Mouse (Mus musculus) forebrain, embryonic 12.5 days (tissue): ENCODE measurements at regions not wholly inside any gene's neighbourhood (a gene's known extent, or its start where the extent isn't known, plus 50 kb on each side); places are given as distances from the start of the nearest gene placed in this dataset.
"Not testable (repeated sequence)": the region's sequence is repeated elsewhere in the genome, so short reads cannot be mapped to it uniquely, and the experiment has no call there.

Experiments used
- ATAC-seq: fragments of 200-750 bp; cut with Nextera tagmentation; 2 replicates; pipeline ENCODE4 v1.8.0; 2017; ENCODE audit warnings: moderate TSS enrichment; ENCODE audit not compliant: low FRiP score
- H3K27ac ChIP-seq: fragments of 300-500 bp; sonication (generic); 2 replicates; pipeline ENCODE4 v1.5.1; 2016; ENCODE audit warnings: mild to moderate bottlenecking
- H3K27me3 ChIP-seq: fragments of 300-500 bp; sonication (generic); 2 replicates; pipeline ENCODE4 v1.6.1; 2016; ENCODE audit warnings: mild to moderate bottlenecking
- H3K36me3 ChIP-seq: fragments of 300-500 bp; sonication (generic); replicated peaks from 2 replicates; pipeline ENCODE4 v1.6.1; 2016; ENCODE audit warnings: mild to moderate bottlenecking
- H3K4me1 ChIP-seq: fragments of 300-500 bp; sonication (generic); 2 replicates; pipeline ENCODE4 v1.6.1; 2016
- H3K4me2 ChIP-seq: fragments of 300-500 bp; sonication (generic); 2 replicates; pipeline ENCODE4 v1.6.1; 2016; ENCODE audit warnings: mild to moderate bottlenecking, moderate library complexity
- H3K4me3 ChIP-seq: fragments of 300-500 bp; sonication (generic); replicated peaks from 2 replicates; pipeline ENCODE4 v1.5.1; 2016; ENCODE audit warnings: mild to moderate bottlenecking
- H3K9ac ChIP-seq: fragments of 300-500 bp; sonication (generic); 2 replicates; pipeline ENCODE4 v1.6.1; 2016; ENCODE audit warnings: mild to moderate bottlenecking
- H3K9me3 ChIP-seq: fragments of 300-500 bp; sonication (generic); 2 replicates; pipeline ENCODE4 v1.6.1; 2016
- WGBS: fragments of 180-500 bp; shearing (Covaris S2); methylation state at CpG from one replicate; pipeline ENCODE4 v1.1.7; 2016; 5-methylcytosine and 5-hydroxymethylcytosine counted together

DNA sequence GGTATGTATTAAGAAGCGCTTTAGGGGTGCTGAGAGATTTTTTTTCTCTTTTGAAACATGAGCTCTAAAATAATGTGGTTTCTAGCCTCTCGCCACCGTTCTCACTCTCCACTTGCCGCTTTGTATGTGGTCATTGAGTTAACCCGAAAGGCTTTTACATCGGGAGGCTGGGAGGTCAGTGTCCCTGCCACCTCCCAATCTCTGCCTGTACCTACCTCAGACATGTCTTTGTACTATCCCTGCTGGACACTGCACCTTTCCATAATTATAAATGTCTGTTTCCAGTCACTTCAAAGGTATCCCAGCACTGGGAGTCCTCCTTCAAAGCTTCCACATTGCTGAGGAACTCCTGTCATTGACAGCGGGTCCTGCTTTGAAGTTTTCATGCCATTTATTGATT lies 347.6 kb upstream of the Tbc1d2b start:
- 74% methylated on average over 7 of the region's 7 CpGs for WGBS
- H3K27ac ChIP-seq: no peak overlapping the region
- H3K9me3 ChIP-seq: no peaks in the 10 kb centered on the region
- no peaks in the 10 kb centered on the region for H3K4me1 ChIP-seq
- no peak overlapping the region for H3K9ac ChIP-seq
- H3K4me3 ChIP-seq: no peak overlapping the region
- ATAC-seq: no peak
- no peaks in the 10 kb centered on the region for H3K27me3 ChIP-seq
- H3K36me3 ChIP-seq: no peaks in the 10 kb centered on the region
- H3K4me2 ChIP-seq: no peak overlapping the region

GRCm38 (mm10) chr9:90597894-90598293 lies 327.3 kb upstream of the Tbc1d2b start:
- no peaks in the 10 kb centered on the region for H3K4me1 ChIP-seq
- no peak overlapping the region for H3K9ac ChIP-seq
- no peak overlapping the region for H3K27ac ChIP-seq
- no peaks in the 10 kb centered on the region for H3K9me3 ChIP-seq
- WGBS: 68% methylated on average over 4 of the region's 4 CpGs
- no peak overlapping the region for H3K4me3 ChIP-seq
- ATAC-seq: no peak
- H3K36me3 ChIP-seq: no peaks in the 10 kb centered on the region
- H3K27me3 ChIP-seq: no peaks in the 10 kb centered on the region
- H3K4me2 ChIP-seq: no peak overlapping the region

GRCm38 (mm10) chr9:90556742-90557141 lies 286.1 kb upstream of the Tbc1d2b start:
- Histone ChIP-seq H3K27ac (no peak overlapping the region), H3K36me3 (no peaks in the 10 kb centered on the region), H3K4me1 (peaks cover 12% of the 10 kb centered on the region), H3K27me3 (no peaks in the 10 kb centered on the region), H3K4me2 (no peak overlapping the region), H3K4me3 (no peak overlapping the region), H3K9ac (no peak overlapping the region), H3K9me3 (peaks cover 6% of the 10 kb centered on the region; the same call in 1 of the 2 replicates)
- no peak for ATAC-seq
- 85% methylated on average over 1 of the region's 1 CpGs for WGBS

DNA sequence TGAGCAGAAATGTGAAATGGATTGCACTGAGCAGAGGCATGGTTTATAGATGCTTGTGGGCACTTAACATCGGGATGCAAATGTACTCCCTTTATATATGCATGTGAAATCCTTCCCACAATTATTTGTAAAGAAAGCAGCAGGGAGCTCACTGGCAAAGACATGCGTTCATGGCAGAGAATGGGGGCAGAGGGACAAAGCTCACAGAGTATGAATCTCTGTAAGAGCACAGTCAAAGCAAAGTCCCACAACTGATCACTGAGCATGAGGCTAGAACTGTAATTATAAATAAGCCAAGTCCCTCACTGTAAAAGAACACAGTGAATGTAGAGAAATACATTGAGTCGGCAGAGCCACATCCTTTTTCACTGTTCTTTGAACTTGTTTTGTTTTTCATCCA lies 285.6 kb upstream of the Tbc1d2b start:
- 52% methylated on average over 3 of the region's 3 CpGs for WGBS
- no peak overlapping the region for H3K27ac ChIP-seq

GRCm38 (mm10) chr9:90547931-90548330 lies 277.3 kb upstream of the Tbc1d2b start:
- Histone ChIP-seq H3K27me3 (no peaks in the 10 kb centered on the region), H3K27ac (no peak overlapping the region), H3K4me3 (no peak overlapping the region), H3K9me3 (no peaks in the 10 kb centered on the region), H3K4me2 (no peak overlapping the region), H3K9ac (no peak overlapping the region), H3K36me3 (no peaks in the 10 kb centered on the region), H3K4me1 (no peaks in the 10 kb centered on the region)
- 97% methylated on average over 1 of the region's 1 CpGs for WGBS
- no peak for ATAC-seq

More for the DNA sequence above, 285.6 kb upstream of the Tbc1d2b start:
- Histone ChIP-seq H3K4me2 (no peak overlapping the region), H3K36me3 (no peaks in the 10 kb centered on the region), H3K9me3 (peaks cover 6% of the 10 kb centered on the region; the same call in 1 of the 2 replicates), H3K9ac (no peak overlapping the region), H3K4me3 (no peak overlapping the region), H3K27me3 (no peaks in the 10 kb centered on the region), H3K4me1 (peaks cover 12% of the 10 kb centered on the region)
- no peak for ATAC-seq

- no peak for ATAC-seq
- Histone ChIP-seq H3K9ac (no peak overlapping the region), H3K4me2 (no peak overlapping the region), H3K4me3 (no peak overlapping the region), H3K4me1 (no peaks in the 10 kb centered on the region), H3K27me3 (no peaks in the 10 kb centered on the region), H3K27ac (no peak overlapping the region), H3K9me3 (no peaks in the 10 kb centered on the region), H3K36me3 (no peaks in the 10 kb centered on the region)
Measured at GRCm38 (mm10) chr9:90546720-90547119, 276.1 kb upstream of the Tbc1d2b start.

DNA sequence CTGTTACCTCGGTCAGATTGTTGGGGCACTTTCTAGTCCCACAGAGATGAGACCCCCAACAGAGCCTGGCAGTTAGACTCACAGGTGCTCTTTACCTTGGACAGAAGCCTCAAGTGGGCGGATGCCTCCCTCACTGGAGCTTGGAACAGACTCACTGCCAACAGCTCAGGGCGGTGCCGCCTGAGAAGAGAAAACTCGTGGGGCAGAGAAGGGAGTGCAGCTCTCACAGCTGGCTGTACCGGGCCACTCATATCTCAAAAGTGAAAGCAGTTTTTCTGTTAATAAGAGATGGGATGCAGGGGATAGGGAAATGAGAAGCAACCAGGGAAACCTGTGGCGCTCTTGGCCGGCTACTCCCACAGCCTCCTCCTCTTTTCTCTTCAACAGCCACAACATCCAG lies 267.1 kb upstream of the Tbc1d2b start:
- not testable (repeated sequence) for H3K4me1 ChIP-seq, H3K9ac ChIP-seq, H3K4me3 ChIP-seq, H3K9me3 ChIP-seq, H3K27me3 ChIP-seq, H3K4me2 ChIP-seq, ATAC-seq, H3K27ac ChIP-seq, H3K36me3 ChIP-seq
- WGBS: 85% methylated on average over 8 of the region's 8 CpGs

DNA sequence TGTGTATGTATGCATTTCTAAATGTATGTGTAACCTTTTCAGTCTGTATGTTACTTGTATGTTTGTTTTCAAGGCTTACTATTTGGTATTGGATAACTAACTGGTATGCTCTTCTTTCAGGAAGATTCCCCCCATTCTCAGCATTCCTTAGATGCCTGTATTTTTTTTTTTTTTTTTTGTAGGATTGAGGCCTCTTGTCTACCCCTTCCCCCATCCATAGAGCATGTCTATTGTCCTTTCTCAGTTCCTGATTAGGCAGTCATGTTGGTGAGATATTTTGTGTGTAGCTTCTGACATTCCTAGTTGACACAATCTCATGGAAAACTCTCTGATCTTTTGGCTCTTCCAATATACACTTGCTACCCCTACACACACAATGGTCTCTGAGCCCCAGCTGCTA lies 262.8 kb upstream of the Tbc1d2b start:
- Histone ChIP-seq H3K4me1 (no peaks in the 10 kb centered on the region), H3K4me3 (no peak overlapping the region), H3K36me3 (no peaks in the 10 kb centered on the region), H3K9me3 (no peaks in the 10 kb centered on the region), H3K4me2 (no peak overlapping the region), H3K27ac (no peak overlapping the region), H3K27me3 (no peaks in the 10 kb centered on the region), H3K9ac (no peak overlapping the region)
- ATAC-seq: no peak

DNA sequence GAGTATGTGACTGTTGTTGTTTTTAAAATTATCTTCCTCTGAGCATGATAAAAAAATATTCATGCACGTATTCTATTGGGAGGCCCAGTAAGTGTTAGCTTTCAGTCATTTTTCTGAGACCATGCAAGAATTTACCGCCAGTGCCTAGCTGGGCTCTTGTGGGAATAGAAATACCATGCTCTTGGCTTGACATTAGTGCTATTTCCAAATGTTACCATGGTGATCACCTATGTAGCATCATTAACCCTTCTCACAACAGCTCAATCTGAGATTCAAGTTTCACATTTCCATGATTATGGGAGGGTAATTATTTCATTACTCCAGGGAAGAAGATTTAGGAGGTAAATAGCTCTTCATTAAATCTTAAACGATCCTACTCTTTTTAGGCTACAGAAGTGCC lies 250.6 kb upstream of the Tbc1d2b start:
- Histone ChIP-seq H3K36me3 (no peaks in the 10 kb centered on the region), H3K4me2 (no peak overlapping the region), H3K4me1 (no peaks in the 10 kb centered on the region), H3K9me3 (no peaks in the 10 kb centered on the region), H3K27ac (no peak overlapping the region), H3K9ac (no peak overlapping the region), H3K27me3 (no peaks in the 10 kb centered on the region), H3K4me3 (no peak overlapping the region)
- 64% methylated on average over 3 of the region's 3 CpGs for WGBS
- peak; percentile 61; the same call in 1 of the 2 replicates for ATAC-seq

- H3K9me3 ChIP-seq: no peaks in the 10 kb centered on the region
- no peak overlapping the region for H3K27ac ChIP-seq
- ATAC-seq: no peak
- no peak overlapping the region for H3K4me3 ChIP-seq
- H3K4me2 ChIP-seq: no peak overlapping the region
- no peaks in the 10 kb centered on the region for H3K27me3 ChIP-seq
- 70% methylated on average over 1 of the region's 1 CpGs for WGBS
- H3K4me1 ChIP-seq: no peaks in the 10 kb centered on the region
- H3K9ac ChIP-seq: no peak overlapping the region
- H3K36me3 ChIP-seq: no peaks in the 10 kb centered on the region
Measured at GRCm38 (mm10) chr9:90494888-90495287, 224.3 kb upstream of the Tbc1d2b start.

GRCm38 (mm10) chr9:90490561-90491152 lies 220.1 kb upstream of the Tbc1d2b start:
- Histone ChIP-seq H3K9me3 (no peaks in the 10 kb centered on the region), H3K27ac (no peak overlapping the region), H3K9ac (no peak overlapping the region), H3K4me2 (no peak overlapping the region), H3K4me1 (no peaks in the 10 kb centered on the region), H3K4me3 (no peak overlapping the region), H3K27me3 (no peaks in the 10 kb centered on the region), H3K36me3 (no peaks in the 10 kb centered on the region)
- 76% methylated on average over 7 of the region's 7 CpGs for WGBS
- ATAC-seq: no peak; the same call in 1 of the 2 replicates

DNA sequence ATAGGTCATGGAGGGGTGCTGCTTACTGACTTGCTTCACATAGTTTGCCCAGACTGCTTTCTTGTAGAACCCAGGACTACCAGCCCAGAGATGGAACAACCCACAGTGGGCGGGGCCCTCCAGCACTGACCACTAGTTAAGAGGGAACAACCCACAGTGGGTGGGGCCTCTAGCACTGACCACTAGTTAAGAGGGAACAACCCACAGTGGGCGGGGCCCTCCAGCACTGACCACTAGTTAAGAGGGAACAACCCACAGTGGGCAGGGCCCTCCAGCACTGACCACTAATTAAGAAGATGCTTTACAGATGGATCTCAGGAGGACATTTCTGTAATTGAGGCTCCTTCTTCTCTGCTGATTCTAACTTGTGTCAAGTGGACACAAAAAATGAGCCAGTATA lies 180.0 kb upstream of the Tbc1d2b start:
- no peaks in the 10 kb centered on the region for H3K27me3 ChIP-seq
- no peak overlapping the region for H3K27ac ChIP-seq
- H3K36me3 ChIP-seq: no peaks in the 10 kb centered on the region
- H3K9me3 ChIP-seq: no peaks in the 10 kb centered on the region
- no peak overlapping the region for H3K9ac ChIP-seq
- no peak overlapping the region for H3K4me3 ChIP-seq
- no peaks in the 10 kb centered on the region for H3K4me1 ChIP-seq
- 97% methylated on average over 2 of the region's 2 CpGs for WGBS
- H3K4me2 ChIP-seq: no peak overlapping the region
- no peak for ATAC-seq

DNA sequence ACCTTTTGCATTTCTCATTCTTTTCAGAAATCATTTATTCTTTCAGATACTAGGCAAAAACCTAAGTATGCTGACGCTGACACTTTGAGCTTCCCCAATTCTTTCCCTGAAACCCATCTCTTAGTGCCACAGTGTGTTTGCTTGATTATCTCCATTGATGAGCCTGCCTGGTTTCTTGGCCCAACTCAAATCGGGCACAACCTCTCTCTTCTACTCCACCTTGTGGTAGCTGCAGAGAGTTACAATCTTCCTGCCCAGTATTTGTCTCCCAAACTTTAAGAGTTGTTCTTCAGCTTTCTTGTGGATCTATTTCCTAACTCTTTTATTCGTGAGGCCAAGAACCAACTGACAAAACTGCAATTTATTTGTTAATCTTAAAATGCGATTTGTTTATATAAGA lies 176.4 kb upstream of the Tbc1d2b start:
- Histone ChIP-seq H3K9ac (no peak overlapping the region), H3K4me3 (no peak overlapping the region), H3K4me2 (no peak overlapping the region), H3K27ac (no peak overlapping the region), H3K36me3 (no peaks in the 10 kb centered on the region), H3K4me1 (no peaks in the 10 kb centered on the region), H3K9me3 (no peaks in the 10 kb centered on the region), H3K27me3 (no peaks in the 10 kb centered on the region)
- 17% methylated on average over 4 of the region's 4 CpGs for WGBS
- ATAC-seq: peak; percentile 69; the same call in 1 of the 2 replicates
